Mouse (Mus musculus) liver, embryonic 14.5 days (tissue): ENCODE data around the gene Scml4.

Source experiments
- CTCF ChIP-seq: IDR thresholded peaks from 2 replicates; pipeline ENCODE4 v1.5.1; 2016; ENCODE audit warnings: antibody characterized with exemption, low read depth, control low read depth
- EP300 ChIP-seq: IDR thresholded peaks from 2 replicates; pipeline ENCODE4 v1.6.1; 2016; ENCODE audit warnings: antibody characterized with exemption, low read depth

DNA sequence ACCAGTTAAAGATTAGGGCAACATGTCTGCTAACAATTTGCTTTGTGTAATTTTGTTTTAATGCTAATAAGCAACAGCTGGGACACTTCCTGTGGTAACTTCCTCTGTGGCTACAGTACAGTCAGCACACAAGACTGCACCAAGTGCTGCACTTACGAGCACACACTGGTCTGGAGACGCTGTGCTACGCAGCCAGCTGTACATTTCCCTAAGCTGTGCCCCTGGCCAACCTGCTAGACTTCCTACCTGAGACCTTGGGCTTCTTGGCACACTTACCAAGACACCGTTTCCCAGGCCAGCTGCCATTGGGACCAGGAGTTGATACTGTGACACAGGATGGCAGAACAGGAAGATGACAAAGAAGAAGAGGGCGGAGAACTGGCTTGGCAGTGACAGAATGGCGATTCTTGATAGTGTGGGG, 102.0 kb downstream of the Scml4 start:
- no peak for TF ChIP-seq CTCF
- TF ChIP-seq EP300, result no peak
